Mouse (Mus musculus) small intestine, adult 2 months (tissue): ENCODE data around the gene Ppil3.

ENCODE experiments used
- CTCF ChIP-seq: fragments of 200-500 bp; IDR thresholded peaks from 2 replicates; pipeline ENCODE4 v1.5.1; 2012; ENCODE audit warnings: low read depth, mild to moderate bottlenecking, control low read depth, inconsistent platforms, low read length, moderate library complexity, mixed read lengths; ENCODE audit not compliant: insufficient replicate concordance, insufficient read length; ENCODE audit errors: extremely low read depth
- POLR2A ChIP-seq: fragments of 200-500 bp; IDR thresholded peaks from 2 replicates; pipeline ENCODE4 v1.6.1; 2012; ENCODE audit warnings: low read depth, mild to moderate bottlenecking, control low read depth, inconsistent platforms, low read length, moderate library complexity

GRCm38 (mm10) chr1:58454316-58454715 is 9.0 kb upstream of the Ppil3 start:
- TF ChIP-seq CTCF (no peak), POLR2A (no peak)
